Mouse (Mus musculus): Measurements from ENCODE around the gene Nfe2l1. TPM values are rescaled to one million over a fixed set of nuclear protein-coding genes. Genes with fewer than 3 reads are reported as not detected.

Gene Nfe2l1
- polyA plus RNA-seq, 1 experiment from 2014 or later: 31.6 TPM

DNA sequence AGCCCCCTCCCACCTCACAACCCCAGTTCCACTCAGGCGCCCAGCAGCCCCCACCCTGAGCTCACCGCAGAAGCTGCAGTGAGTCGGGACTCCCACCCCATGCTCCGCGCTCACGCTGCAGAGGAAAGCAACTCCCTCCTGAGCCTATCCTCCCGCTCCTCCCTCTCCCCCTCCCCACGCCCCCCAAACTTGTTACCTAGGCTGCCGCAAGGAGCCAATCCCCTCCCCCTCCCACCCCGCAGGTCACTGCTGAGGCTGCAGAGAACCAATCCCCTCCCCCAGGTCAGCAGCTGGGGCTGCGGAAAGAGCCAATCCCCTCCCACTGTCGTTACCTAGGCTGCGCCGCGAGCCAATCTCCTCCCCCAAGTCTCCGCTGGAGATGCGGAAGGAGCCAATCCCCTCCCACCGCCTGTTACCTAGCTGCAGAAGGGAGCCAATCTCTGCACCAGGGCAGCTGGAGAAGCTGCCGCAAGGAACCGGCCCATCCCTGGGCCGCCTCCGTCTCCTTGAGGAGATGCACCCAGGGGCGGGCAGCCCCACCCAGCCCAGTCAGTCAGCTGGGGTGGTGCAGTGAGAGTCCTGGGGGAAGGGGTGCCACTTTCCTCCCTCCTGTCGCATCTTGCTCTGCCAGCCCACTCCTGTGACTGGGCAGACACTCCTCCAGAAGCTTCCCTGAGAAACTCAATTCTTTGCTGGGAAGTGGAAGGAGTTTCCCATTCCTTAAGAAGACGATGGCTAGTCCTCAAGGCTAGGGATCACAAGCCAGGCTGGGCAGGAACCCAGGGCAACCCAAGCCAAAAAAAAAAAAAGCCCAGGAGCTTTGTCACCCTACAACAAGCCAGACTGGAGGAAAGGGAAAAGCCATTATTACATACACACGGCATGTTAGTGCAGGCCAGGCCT, 5.6 kb downstream of the Nfe2l1 start:
- Histone ChIP-seq H3K9me3 (ENCODE audit: control insufficient read depth) (no peaks in the 10 kb centered on the region), H3K36me3 (ENCODE audit: control insufficient read depth, insufficient read depth) (peaks cover 45% of the 10 kb centered on the region)

DNA sequence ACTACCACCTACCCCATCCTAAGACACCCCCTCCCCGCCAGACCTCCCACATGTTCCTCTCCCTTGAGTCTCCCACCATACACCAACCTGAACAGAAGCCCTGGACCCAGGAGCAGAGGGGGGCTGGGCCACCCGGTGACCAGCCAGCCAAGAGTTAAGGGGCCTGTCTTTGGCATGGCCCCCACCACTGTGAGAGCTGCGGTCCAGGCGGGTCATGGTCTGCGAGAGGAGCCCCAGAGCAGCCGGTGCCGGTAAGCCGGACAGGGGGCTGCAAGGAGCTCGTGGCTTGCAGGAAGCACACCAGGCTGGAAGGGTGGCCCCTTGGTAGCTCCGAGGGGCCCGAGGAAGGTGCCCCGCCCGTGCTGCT, 6.3 kb downstream of the Nfe2l1 start:
- peaks cover 25% of the 10 kb centered on the region for H3K4me1 ChIP-seq (replicated peaks; ENCODE audit: control insufficient read depth, insufficient read depth, low read length)

More for the DNA sequence above, 5.6 kb downstream of the Nfe2l1 start:
- peak overlapping the region; percentile 46; the same call in 1 of the 2 replicates for H3K27ac ChIP-seq (ENCODE audit: low read depth, low read length)
- H3K9ac ChIP-seq (ENCODE audit: low read depth, low read length): peak overlapping the region; percentile 34
- H3K4me1 ChIP-seq (replicated peaks; ENCODE audit: control insufficient read depth, insufficient read depth, low read length): peaks cover 25% of the 10 kb centered on the region
- 2% methylated on average over 24 of the region's 26 CpGs for WGBS
- peak overlapping the region; percentile 84 for H3K4me2 ChIP-seq (replicated peaks; ENCODE audit: low read depth)
- ATAC-seq: peak; percentile 80
- H3K4me3 ChIP-seq (ENCODE audit: low read depth, low read length): peak overlapping the region; percentile 40
- H3K27me3 ChIP-seq (replicated peaks; ENCODE audit: control insufficient read depth, insufficient read depth, low read length): no peaks in the 10 kb centered on the region
- no peak for TF ChIP-seq CTCF (IDR thresholded peaks at IDR 0.05; ENCODE audit: low read depth)

DNA sequence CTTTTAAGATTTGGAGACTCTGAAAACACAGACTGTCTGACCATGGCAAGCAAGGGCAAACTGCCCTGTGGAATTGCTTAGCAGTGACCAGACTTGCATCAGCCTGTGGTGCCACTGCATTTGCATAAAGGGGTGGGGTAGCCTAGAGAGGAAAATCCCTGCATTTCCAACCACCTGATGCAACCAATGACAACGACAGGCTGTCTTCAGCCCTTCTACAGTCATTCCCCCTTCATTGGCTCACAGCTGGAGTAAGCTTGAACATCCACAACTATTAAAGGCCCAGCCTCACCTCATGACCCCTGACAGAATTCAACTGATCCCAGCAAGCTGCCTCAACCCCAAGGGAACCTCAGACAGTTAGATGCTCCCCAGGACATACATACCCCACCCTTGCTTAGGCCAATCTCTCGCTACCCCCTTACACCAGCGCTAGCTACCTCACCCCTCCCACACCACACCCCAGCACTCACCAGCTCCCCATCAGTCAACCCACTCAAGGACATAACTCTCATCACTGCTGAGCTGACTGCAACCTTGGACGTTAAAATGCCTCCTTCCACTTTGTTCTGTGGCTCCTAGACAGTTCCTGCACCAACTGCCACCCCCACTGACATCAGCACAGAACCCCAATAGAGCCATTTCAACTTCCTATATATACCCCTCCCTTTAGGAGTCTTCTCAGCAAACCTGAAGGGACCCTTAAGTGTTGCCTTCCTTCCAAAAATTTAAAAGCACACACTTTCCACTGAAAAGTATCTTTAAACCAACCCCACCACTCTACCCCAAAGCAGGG, 6.9 kb downstream of the Nfe2l1 start:
- peaks cover 58% of the 10 kb centered on the region for H3K36me3 ChIP-seq (ENCODE audit: control insufficient read depth, insufficient read depth)
- H3K27ac ChIP-seq (ENCODE audit: low read depth, low read length): no peak overlapping the region
- H3K9ac ChIP-seq (ENCODE audit: low read depth, low read length): no peak overlapping the region
- ATAC-seq: no peak
- 42% methylated on average over 4 of the region's 4 CpGs for WGBS
- peaks cover 25% of the 10 kb centered on the region for H3K4me1 ChIP-seq (replicated peaks; ENCODE audit: control insufficient read depth, insufficient read depth, low read length)
- peak overlapping the region; percentile 84; the same call in 1 of the 2 replicates for H3K4me2 ChIP-seq (replicated peaks; ENCODE audit: low read depth)
- no peaks in the 10 kb centered on the region for H3K9me3 ChIP-seq (ENCODE audit: control insufficient read depth)
- no peaks in the 10 kb centered on the region for H3K27me3 ChIP-seq (replicated peaks; ENCODE audit: control insufficient read depth, insufficient read depth, low read length)
- TF ChIP-seq CTCF (IDR thresholded peaks at IDR 0.05; ENCODE audit: low read depth): no peak
- H3K4me3 ChIP-seq (ENCODE audit: low read depth, low read length): peak overlapping the region; percentile 40

More for the DNA sequence above, 6.3 kb downstream of the Nfe2l1 start:
- no peak for TF ChIP-seq CTCF (IDR thresholded peaks at IDR 0.05; ENCODE audit: low read depth)
- Histone ChIP-seq H3K36me3 (ENCODE audit: control insufficient read depth, insufficient read depth) (peaks cover 52% of the 10 kb centered on the region), H3K9ac (ENCODE audit: low read depth, low read length) (peak overlapping the region; percentile 34), H3K27me3 (replicated peaks; ENCODE audit: control insufficient read depth, insufficient read depth, low read length) (no peaks in the 10 kb centered on the region), H3K4me2 (replicated peaks; ENCODE audit: low read depth) (peak overlapping the region; percentile 84), H3K9me3 (ENCODE audit: control insufficient read depth) (no peaks in the 10 kb centered on the region), H3K27ac (ENCODE audit: low read depth, low read length) (no peak overlapping the region), H3K4me3 (ENCODE audit: low read depth, low read length) (peak overlapping the region; percentile 40)
- 11% methylated on average over 10 of the region's 13 CpGs for WGBS
- no peak for ATAC-seq

DNA sequence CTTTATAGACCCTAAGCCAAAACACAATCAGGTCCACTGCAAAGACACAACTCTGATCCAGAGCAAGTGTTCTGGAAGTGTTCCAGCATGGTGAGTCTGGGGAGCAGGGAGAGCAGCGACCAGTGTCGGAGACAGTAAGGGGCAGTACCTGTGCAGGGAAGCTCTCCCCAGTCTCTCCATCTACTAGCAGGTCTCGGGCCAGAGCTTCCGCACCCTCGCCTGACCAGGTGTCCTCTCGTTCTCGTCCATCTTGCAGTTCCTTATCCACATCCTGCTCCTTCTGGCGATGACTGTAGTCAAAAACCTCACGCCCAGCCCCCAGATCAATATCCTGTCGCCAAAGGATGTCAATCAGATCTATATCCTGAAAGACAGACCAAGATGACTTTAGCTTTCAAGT, 7.8 kb downstream of the Nfe2l1 start:
- no peaks in the 10 kb centered on the region for H3K9me3 ChIP-seq (ENCODE audit: control insufficient read depth)
- TF ChIP-seq CTCF (IDR thresholded peaks at IDR 0.05; ENCODE audit: low read depth): no peak
- no peaks in the 10 kb centered on the region for H3K27me3 ChIP-seq (replicated peaks; ENCODE audit: control insufficient read depth, insufficient read depth, low read length)
- ATAC-seq: no peak
- no peak overlapping the region for H3K9ac ChIP-seq (ENCODE audit: low read depth, low read length)
- peaks cover 62% of the 10 kb centered on the region for H3K36me3 ChIP-seq (ENCODE audit: control insufficient read depth, insufficient read depth)
- peaks cover 25% of the 10 kb centered on the region for H3K4me1 ChIP-seq (replicated peaks; ENCODE audit: control insufficient read depth, insufficient read depth, low read length)
- H3K27ac ChIP-seq (ENCODE audit: low read depth, low read length): peak overlapping the region; percentile 21; the same call in 1 of the 2 replicates
- WGBS: 88% methylated on average over 10 of the region's 10 CpGs
- no peak overlapping the region for H3K4me3 ChIP-seq (ENCODE audit: low read depth, low read length)
- H3K4me2 ChIP-seq (replicated peaks; ENCODE audit: low read depth): no peak overlapping the region

DNA sequence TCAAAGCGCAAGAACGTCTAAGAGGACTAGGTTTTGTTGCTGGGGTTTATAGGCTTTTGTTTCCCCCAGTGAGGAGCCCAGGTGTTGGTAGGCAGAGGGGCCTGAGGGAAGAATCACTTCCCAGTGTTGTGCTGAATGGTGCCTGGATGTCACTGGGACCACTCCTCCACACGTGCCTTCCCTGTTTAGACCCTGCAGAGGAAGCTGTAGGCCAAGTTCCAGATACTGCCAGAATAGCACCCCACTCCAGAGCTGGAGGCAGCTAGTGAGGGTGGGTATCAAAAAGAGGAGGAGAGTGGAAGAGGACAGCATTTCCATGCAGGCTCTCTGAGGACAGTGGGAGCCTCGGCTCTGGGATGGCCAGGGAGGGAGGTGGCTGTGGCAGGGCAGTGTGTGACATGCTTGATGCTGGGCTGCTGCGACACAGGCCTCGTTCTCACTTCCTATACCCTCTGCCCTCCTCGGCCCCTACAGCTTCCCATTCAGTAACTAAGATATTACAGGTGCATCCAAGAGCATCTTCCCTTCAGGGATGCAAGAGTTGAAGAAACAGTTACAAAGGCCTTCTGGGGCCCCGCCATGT, 11.5 kb downstream of the Nfe2l1 start:
- peaks cover 74% of the 10 kb centered on the region for H3K36me3 ChIP-seq (ENCODE audit: control insufficient read depth, insufficient read depth)
- no peak overlapping the region for H3K27ac ChIP-seq (ENCODE audit: low read depth, low read length)
- H3K9ac ChIP-seq (ENCODE audit: low read depth, low read length): no peak overlapping the region
- TF ChIP-seq CTCF (IDR thresholded peaks at IDR 0.05; ENCODE audit: low read depth): no peak
- H3K4me1 ChIP-seq (replicated peaks; ENCODE audit: control insufficient read depth, insufficient read depth, low read length): 0 out of 2 replicates have a peak, but pooled peaks cover under 1% of the 10 kb centered on the region
- H3K4me3 ChIP-seq (ENCODE audit: low read depth, low read length): no peak overlapping the region
- 83% methylated on average over 8 of the region's 8 CpGs for WGBS
- H3K9me3 ChIP-seq (ENCODE audit: control insufficient read depth): no peaks in the 10 kb centered on the region
- no peak overlapping the region for H3K4me2 ChIP-seq (replicated peaks; ENCODE audit: low read depth)
- ATAC-seq: no peak
- no peaks in the 10 kb centered on the region for H3K27me3 ChIP-seq (replicated peaks; ENCODE audit: control insufficient read depth, insufficient read depth, low read length)

DNA sequence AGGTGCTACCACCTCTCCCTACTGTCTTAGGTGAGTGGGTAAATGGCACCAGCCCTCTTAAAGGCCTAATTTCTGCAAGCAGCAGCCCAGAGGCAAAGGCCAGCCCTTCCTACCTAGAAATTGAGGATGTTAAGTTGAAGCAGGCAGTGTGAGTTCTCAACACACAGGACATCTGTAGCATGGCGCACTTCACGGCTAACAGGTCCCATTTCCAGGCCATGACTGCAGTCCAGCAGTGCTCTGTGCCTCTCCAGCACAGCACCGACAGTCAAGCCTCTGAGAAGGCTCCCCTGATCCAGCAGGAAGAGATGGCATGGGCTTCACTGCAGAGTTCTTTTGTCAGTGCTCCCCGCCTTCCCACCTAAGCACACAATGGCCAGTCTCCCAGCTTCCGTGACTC, 12.8 kb downstream of the Nfe2l1 start:
- Histone ChIP-seq H3K9ac (ENCODE audit: low read depth, low read length) (no peak overlapping the region), H3K4me1 (replicated peaks; ENCODE audit: control insufficient read depth, insufficient read depth, low read length) (no peaks in the 10 kb centered on the region), H3K27ac (ENCODE audit: low read depth, low read length) (no peak overlapping the region), H3K4me3 (ENCODE audit: low read depth, low read length) (no peak overlapping the region), H3K9me3 (ENCODE audit: control insufficient read depth) (no peaks in the 10 kb centered on the region), H3K4me2 (replicated peaks; ENCODE audit: low read depth) (no peak overlapping the region), H3K36me3 (ENCODE audit: control insufficient read depth, insufficient read depth) (peaks cover 68% of the 10 kb centered on the region), H3K27me3 (replicated peaks; ENCODE audit: control insufficient read depth, insufficient read depth, low read length) (no peaks in the 10 kb centered on the region)
- no peak for TF ChIP-seq CTCF (IDR thresholded peaks at IDR 0.05; ENCODE audit: low read depth)
- 84% methylated on average over 5 of the region's 5 CpGs for WGBS
- ATAC-seq: no peak
